Comparison of ENCODE assay signal across 1 mouse cellular context in genomic region chr5:129909591-129909990, GRCm38 (mm10).
TF ChIP-seq lines count a peak whose summit lies in the region.

No protein-coding gene starts in this region.

TF ChIP-seq in MEL, 35 proteins besides CTCF, POLR2A, EP300 and RAD21:
- TF ChIP-seq JUND (IDR thresholded peaks at IDR 0.05; ENCODE audit: low read depth, low read length): no peak
- no peak for TF ChIP-seq CHD1 (IDR thresholded peaks at IDR 0.05; ENCODE audit: low read depth, low read length)
- TF ChIP-seq CHD2 (IDR thresholded peaks at IDR 0.05; ENCODE audit: low read length): no peak
- no peak for TF ChIP-seq SIN3A (IDR thresholded peaks at IDR 0.05; ENCODE audit: low read length)
- no peak for TF ChIP-seq ZMIZ1 (IDR thresholded peaks at IDR 0.05; ENCODE audit: low read depth, low read length)
- no peak for TF ChIP-seq GATA1 (IDR thresholded peaks at IDR 0.05; ENCODE audit: low read depth, low read length)
- TF ChIP-seq TCF12 (IDR thresholded peaks at IDR 0.05; ENCODE audit: low read depth, low read length): no peak
- TF ChIP-seq GABPA (IDR thresholded peaks at IDR 0.05; ENCODE audit: low read depth, low read length): no peak
- TF ChIP-seq BHLHE40 (IDR thresholded peaks at IDR 0.05; ENCODE audit: borderline replicate concordance, low read depth, low read length): no peak
- no peak for TF ChIP-seq USF1 (IDR thresholded peaks at IDR 0.05; ENCODE audit: low read depth, low read length)
- no peak for TF ChIP-seq MAFK (IDR thresholded peaks at IDR 0.05; ENCODE audit: borderline replicate concordance, low read depth, low read length)
